In the genomic region with DNA sequence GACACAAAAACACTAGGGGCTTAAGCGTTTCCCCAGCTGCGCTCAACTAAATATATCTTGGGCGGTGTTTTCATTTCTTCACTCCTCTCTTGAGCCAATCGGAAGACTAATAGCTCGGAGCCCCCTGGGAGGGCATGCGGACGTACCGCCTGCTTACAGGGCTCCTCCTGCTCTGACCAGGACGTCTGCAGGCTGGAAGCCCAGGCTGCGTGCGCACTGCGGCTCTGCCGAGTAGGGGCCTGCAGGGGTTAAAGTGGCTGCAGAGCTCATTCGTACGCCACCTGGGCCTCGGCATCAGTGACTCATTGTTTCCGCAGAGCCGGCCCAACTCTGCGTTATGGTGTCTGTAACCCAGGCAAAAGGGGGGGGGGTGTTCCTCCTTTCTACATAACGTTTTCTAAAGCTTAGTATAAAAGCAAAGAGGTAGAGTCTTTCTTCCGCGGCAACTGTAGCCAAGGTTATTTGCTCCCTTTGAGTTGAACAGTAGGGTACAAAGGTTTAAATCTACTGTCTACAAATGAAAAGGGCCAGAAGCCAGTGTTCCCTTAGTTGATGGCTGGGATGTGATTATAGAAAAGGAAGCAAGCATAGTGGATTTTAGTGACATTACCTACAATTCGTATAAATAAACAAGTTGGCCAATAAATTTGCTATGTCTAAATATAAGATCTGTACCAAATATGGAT, we compare ENCODE assay signal across 8 mouse cellular contexts. TPM values are rescaled to one million over a fixed set of nuclear protein-coding genes. Genes with fewer than 3 reads are reported as not detected.
DNase-seq lines count a peak whose midpoint lies in the region; ATAC-seq and TF ChIP-seq lines count a peak whose summit lies in the region.

No protein-coding gene starts in this region.

- WGBS in forebrain, embryonic 15.5 days, result 2% methylated on average over 23 of the region's 23 CpGs
- 1% methylated on average over 23 of the region's 23 CpGs for WGBS in lung, embryonic 15.5 days
- WGBS in olfactory bulb, adult 2 months, result 1% methylated on average over 23 of the region's 23 CpGs
- WGBS in thymus, adult 2 months, result under 1% methylated on average over 23 of the region's 23 CpGs

- H3K4me1 ChIP-seq in forebrain, embryonic 15.5 days, result peaks cover 36% of the 10 kb centered on the region
- peaks cover 28% of the 10 kb centered on the region for H3K4me1 ChIP-seq in lung, embryonic 15.5 days
- H3K4me1 ChIP-seq in olfactory bulb, adult 2 months (ENCODE audit: control insufficient read depth, insufficient read depth, low read length), result peaks cover 12% of the 10 kb centered on the region
- peaks cover 38% of the 10 kb centered on the region for H3K4me1 ChIP-seq in thymus, adult 2 months (replicated peaks; ENCODE audit: control insufficient read depth, insufficient read depth, low read length)

- peak overlapping the region; percentile 50 for H3K4me2 ChIP-seq in forebrain, embryonic 15.5 days (replicated peaks)
- H3K4me2 ChIP-seq in lung, embryonic 15.5 days, result peak overlapping the region; percentile 65

- H3K27me3 ChIP-seq in forebrain, embryonic 15.5 days, result no peaks in the 10 kb centered on the region
- no peaks in the 10 kb centered on the region for H3K27me3 ChIP-seq in lung, embryonic 15.5 days
- H3K27me3 ChIP-seq in thymus, adult 2 months (ENCODE audit: control insufficient read depth, insufficient read depth, low read length), result no peaks in the 10 kb centered on the region

- H3K27ac ChIP-seq in forebrain, embryonic 15.5 days (replicated peaks), result peak overlapping the region; percentile 89
- peak overlapping the region; percentile 92 for H3K27ac ChIP-seq in lung, embryonic 15.5 days
- H3K27ac ChIP-seq in olfactory bulb, adult 2 months (ENCODE audit: insufficient read depth, low read depth, low read length), result peak overlapping the region; percentile 97
- H3K27ac ChIP-seq in thymus, adult 2 months (ENCODE audit: control insufficient read depth, insufficient read depth, low read length), result peak overlapping the region; percentile 100

- no peaks in the 10 kb centered on the region for H3K9me3 ChIP-seq in forebrain, embryonic 15.5 days
- no peaks in the 10 kb centered on the region for H3K9me3 ChIP-seq in lung, embryonic 15.5 days

- no peak for TF ChIP-seq CTCF in olfactory bulb, adult 2 months (IDR thresholded peaks at IDR 0.05; ENCODE audit: insufficient read depth, low read depth, low read length)
- TF ChIP-seq CTCF in thymus, adult 2 months (IDR thresholded peaks at IDR 0.05; ENCODE audit: borderline replicate concordance, control insufficient read depth, extremely low read depth, insufficient read depth, low read length, poor library complexity), result no peak

- peak; percentile 77; the same call in 1 of the 2 replicates for TF ChIP-seq POLR2A in olfactory bulb, adult 2 months (IDR thresholded peaks at IDR 0.05; ENCODE audit: insufficient read depth, low read depth, low read length)
- TF ChIP-seq POLR2A in thymus, adult 2 months (IDR thresholded peaks at IDR 0.05; ENCODE audit: control insufficient read depth, extremely low read depth, insufficient read depth, low read length, poor library complexity), result peak; percentile 87

- intact Hi-C loops in heart, postnatal 25 days (cut with DNase I), result loop anchor here (1.0 to 2.0 kb wide), 3 partner anchors 23 to 54 kb away; partner anchors contain the start of gene Chd2

- peak overlapping the region; percentile 30 for H3K4me3 ChIP-seq in forebrain, embryonic 15.5 days
- H3K4me3 ChIP-seq in lung, embryonic 15.5 days, result peak overlapping the region; percentile 33
- peak overlapping the region; percentile 36 for H3K4me3 ChIP-seq in olfactory bulb, adult 2 months (ENCODE audit: insufficient read depth, low read depth, low read length)
- peak overlapping the region; percentile 44 for H3K4me3 ChIP-seq in thymus, adult 2 months (ENCODE audit: control insufficient read depth, insufficient read depth, low read length)

- DNase-seq in ES-CJ7 (ENCODE audit: low read depth, low spot score), result peak; percentile 94
- DNase-seq in cerebellum, adult 11-12 months, result peak; percentile 95
- DNase-seq in heart, postnatal 25 days (ENCODE audit: low spot score), result peak; percentile 97
- DNase-seq in layer of hippocampus, adult 8-10 months (ENCODE audit: low spot score in 2 of 2), result peak; percentile 72 to 86
- peak; percentile 88 for DNase-seq in thymus, adult 2 months

- H3K36me3 ChIP-seq in forebrain, embryonic 15.5 days, result no peaks in the 10 kb centered on the region
- no peaks in the 10 kb centered on the region for H3K36me3 ChIP-seq in lung, embryonic 15.5 days
- H3K36me3 ChIP-seq in thymus, adult 2 months (ENCODE audit: control insufficient read depth, insufficient read depth, low read length), result no peaks in the 10 kb centered on the region

- ATAC-seq in forebrain, embryonic 15.5 days (replicated peaks), result peak; percentile 98
- ATAC-seq in lung, embryonic 15.5 days (ENCODE audit: borderline replicate concordance, extremely low read depth, low FRiP score, low TSS enrichment), result peak; percentile 100

- peak overlapping the region; percentile 39 for H3K9ac ChIP-seq in forebrain, embryonic 15.5 days (replicated peaks)
- peak overlapping the region; percentile 34 for H3K9ac ChIP-seq in lung, embryonic 15.5 days

RNA-seq across cellular contexts. Expression of gene Chd2, which starts 53.7 kb away (rescaled TPM):
- 58.0 and 67.1 TPM in 2 replicates for polyA plus RNA-seq in forebrain, embryonic 15.5 days (2015; fragmentation: Nextera tagmentation; extraction: Ambion mirVana)
- 10 to 100 TPM; 40.4 to 41.2 TPM for total RNA-seq in heart, postnatal 25 days (2021)
- total RNA-seq in layer of hippocampus, adult 8-10 months (2022), result 10 to 100 TPM; 42.5 to 70.6 (median 55.4) TPM
- polyA plus RNA-seq in lung, embryonic 15.5 days (2015; fragmentation: Nextera tagmentation; extraction: Ambion mirVana), result 48.8 and 59.0 TPM in 2 replicates
- polyA plus RNA-seq in olfactory bulb, adult 2 months (2012; ENCODE audit: insufficient read depth, insufficient read length, low replicate concordance, missing spikeins), result 211 and 544 TPM in 2 replicates
- polyA plus RNA-seq in thymus, adult 2 months (2012; rRNA removed), result 84.9 and 88.1 TPM in 2 replicates

Comparison
In these comparisons a context has a peak if more than half of its experiments do, and no peak if none do; other contexts are left out.
1. Peak in every context shown above with its lines: DNase-seq, ATAC-seq, H3K4me3 ChIP-seq and H3K27ac ChIP-seq.